Mouse (Mus musculus) 416B (cell line): Measurements from ENCODE around the gene Rnf115.

ENCODE experiments used
- DNase-seq: peaks from one replicate; pipeline ENCODE4 v3.0.0; 2011; ENCODE audit warnings: low read depth

Rnf115 gene

GRCm38 (mm10) chr3:96707903-96708683 is 19.4 kb upstream of the Rnf115 start, which contains the start of gene Nudt17:
Gene Nudt17 (minus strand): TSS chr3:96708562.
- DNase-seq = peak; percentile 65

GRCm38 (mm10) chr3:96708684-96709064 is 18.8 kb upstream of the Rnf115 start:
- no peak for DNase-seq

GRCm38 (mm10) chr3:96714286-96714685 is 13.2 kb upstream of the Rnf115 start:
- no peak for DNase-seq

GRCm38 (mm10) chr3:96715854-96716253 is 11.6 kb upstream of the Rnf115 start:
- DNase-seq = peak; percentile 70

- DNase-seq = peak; percentile 47
These were observed 8.3 kb upstream of the Rnf115 start for GRCm38 (mm10) chr3:96719173-96719572.

GRCm38 (mm10) chr3:96727828-96728633 is 567 bp downstream of the Rnf115 start:
- peak; percentile 71 for DNase-seq

- no peak for DNase-seq
These were observed 1.4 kb downstream of the Rnf115 start for GRCm38 (mm10) chr3:96728634-96729402.

- DNase-seq = peak; percentile 91
These were observed 1.9 kb downstream of the Rnf115 start for GRCm38 (mm10) chr3:96729403-96729784.

GRCm38 (mm10) chr3:96730785-96731184 is 3.3 kb downstream of the Rnf115 start:
- no peak for DNase-seq

- DNase-seq = no peak
These were observed 6.5 kb downstream of the Rnf115 start for GRCm38 (mm10) chr3:96733984-96734383.

- DNase-seq = no peak
These were observed 7.7 kb downstream of the Rnf115 start for GRCm38 (mm10) chr3:96735200-96735599.

GRCm38 (mm10) chr3:96737013-96737740 is 9.7 kb downstream of the Rnf115 start:
- peak; percentile 77 for DNase-seq

- peak; percentile 29 for DNase-seq
These were observed 10.5 kb downstream of the Rnf115 start for GRCm38 (mm10) chr3:96737995-96738394.

GRCm38 (mm10) chr3:96740279-96740678 is 12.8 kb downstream of the Rnf115 start:
- DNase-seq = peak; percentile 71

GRCm38 (mm10) chr3:96744348-96744747 is 16.9 kb downstream of the Rnf115 start:
- peak; percentile 60 for DNase-seq

GRCm38 (mm10) chr3:96746829-96747228 is 19.4 kb downstream of the Rnf115 start:
- DNase-seq = peak; percentile 64

GRCm38 (mm10) chr3:96755935-96756334 is 28.5 kb downstream of the Rnf115 start:
- DNase-seq = no peak

GRCm38 (mm10) chr3:96757691-96758090 is 30.2 kb downstream of the Rnf115 start:
- DNase-seq = no peak

GRCm38 (mm10) chr3:96759695-96760094 is 32.2 kb downstream of the Rnf115 start:
- peak; percentile 87 for DNase-seq

GRCm38 (mm10) chr3:96764528-96764927 is 37.1 kb downstream of the Rnf115 start:
- peak; percentile 78 for DNase-seq

- peak; percentile 32 for DNase-seq
These were observed 42.5 kb downstream of the Rnf115 start for GRCm38 (mm10) chr3:96769971-96770370.

- DNase-seq = peak; percentile 56
These were observed 45.5 kb downstream of the Rnf115 start for GRCm38 (mm10) chr3:96772949-96773348.
